Mouse (Mus musculus): ENCODE data around the gene Bace1. TPM values are rescaled to one million over a fixed set of nuclear protein-coding genes. Genes with fewer than 3 reads are reported as not detected.

The Bace1 gene
- polyA plus RNA-seq, 1 experiment from 2014 or later, result 10.1 TPM

DNA sequence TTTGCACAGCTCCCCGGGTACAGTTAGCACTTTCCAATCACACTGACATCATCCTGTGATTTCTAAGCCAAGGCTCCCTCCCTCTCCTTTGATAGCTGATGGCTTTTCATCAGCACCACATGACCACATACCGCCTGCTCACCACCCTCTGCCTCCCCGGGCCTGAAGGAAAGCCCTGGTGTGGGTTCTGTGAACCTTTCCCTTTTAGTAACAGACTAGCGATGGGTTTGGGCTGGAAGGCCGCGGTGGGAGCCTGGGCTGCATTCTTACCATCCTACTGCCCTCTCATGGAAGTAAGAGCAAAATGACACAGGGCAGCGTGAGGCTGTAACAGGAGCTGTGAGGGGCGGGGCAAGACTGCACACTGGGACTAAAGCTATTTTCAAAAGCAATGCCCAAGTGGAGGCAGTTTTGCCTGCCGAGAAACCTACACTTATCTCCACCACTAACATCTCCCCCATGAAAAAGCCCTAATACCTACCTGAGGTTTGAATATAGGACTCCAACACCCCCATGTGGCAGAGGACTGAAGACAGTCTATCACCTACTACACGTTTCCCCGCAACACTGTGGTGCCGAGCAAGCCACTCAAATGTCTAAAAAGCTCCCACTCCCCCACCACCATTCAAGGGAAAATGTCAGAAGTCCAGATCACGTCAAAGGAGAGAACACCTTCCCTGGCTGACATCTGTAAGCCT lies 39.8 kb upstream of the Bace1 start:
- TF ChIP-seq CTCF (IDR thresholded peaks at IDR 0.05; ENCODE audit: low read depth), result peak; percentile 62
- H3K4me2 ChIP-seq (replicated peaks; ENCODE audit: low read depth), result no peak overlapping the region
- ATAC-seq, result peak; percentile 32; the same call in 1 of the 2 replicates
- no peaks in the 10 kb centered on the region for H3K4me1 ChIP-seq (replicated peaks; ENCODE audit: control insufficient read depth, insufficient read depth, low read length)
- H3K4me3 ChIP-seq (ENCODE audit: low read depth, low read length), result no peak overlapping the region
- peaks cover 24% of the 10 kb centered on the region for H3K36me3 ChIP-seq (ENCODE audit: control insufficient read depth, insufficient read depth)
- H3K9me3 ChIP-seq (ENCODE audit: control insufficient read depth), result no peaks in the 10 kb centered on the region
- H3K9ac ChIP-seq (ENCODE audit: low read depth, low read length), result no peak overlapping the region
- 36% methylated on average over 13 of the region's 13 CpGs for WGBS
- no peak overlapping the region for H3K27ac ChIP-seq (ENCODE audit: low read depth, low read length)
- H3K27me3 ChIP-seq (replicated peaks; ENCODE audit: control insufficient read depth, insufficient read depth, low read length), result no peaks in the 10 kb centered on the region

DNA sequence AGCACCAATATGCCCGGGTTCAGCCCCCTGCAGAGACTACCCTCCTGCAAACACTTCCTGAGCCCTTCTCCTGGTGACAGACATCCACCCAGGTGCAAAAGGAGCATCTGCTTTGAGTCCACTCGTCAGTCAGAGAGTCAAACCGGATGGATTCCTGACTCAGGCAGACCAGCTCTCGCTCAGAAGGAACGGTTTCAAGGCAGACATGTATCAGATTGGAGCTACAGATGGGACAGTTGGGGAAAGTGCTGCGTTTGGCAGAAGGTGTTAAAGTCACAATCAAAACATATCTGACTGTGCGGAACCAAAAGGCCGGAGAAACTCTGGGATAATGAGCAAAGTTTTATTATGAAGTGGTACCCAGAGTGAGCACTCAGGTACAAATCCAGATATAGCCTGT lies 39.0 kb upstream of the Bace1 start:
- 86% methylated on average over 8 of the region's 8 CpGs for WGBS
- no peaks in the 10 kb centered on the region for H3K9me3 ChIP-seq (ENCODE audit: control insufficient read depth)

DNA sequence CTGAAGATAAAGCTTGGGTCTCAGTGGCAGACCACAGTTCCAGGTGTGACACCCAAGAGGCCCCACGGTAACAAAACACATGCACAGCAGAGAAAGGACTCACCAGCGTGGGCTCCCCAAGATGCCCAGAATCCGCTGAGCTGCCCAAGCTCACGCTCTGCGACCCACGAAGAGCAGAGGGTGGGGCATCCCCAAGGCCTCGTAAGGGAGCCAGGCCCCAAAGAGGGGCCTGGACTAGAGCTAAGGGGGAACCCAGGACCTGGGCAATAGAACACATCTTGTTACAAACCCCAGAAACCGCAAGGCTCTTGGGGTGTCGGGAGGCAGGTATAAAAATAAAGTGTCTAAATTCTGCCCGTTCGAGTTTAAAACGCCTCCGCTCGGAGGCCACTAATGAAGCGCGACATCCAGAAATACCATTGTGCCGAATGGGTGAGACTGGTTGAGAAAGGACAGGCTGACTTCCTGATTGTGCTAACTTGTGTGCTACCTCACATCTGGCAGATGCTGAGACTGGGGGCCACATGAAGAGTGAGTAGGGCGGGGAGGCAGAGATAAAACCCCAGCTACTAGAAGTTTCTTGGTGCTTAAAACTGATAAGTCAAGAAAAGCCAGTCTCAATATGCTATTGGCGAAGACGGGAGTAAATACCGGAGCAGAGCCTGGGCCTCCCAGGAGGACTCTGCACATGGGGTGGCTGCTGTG lies 35.2 kb upstream of the Bace1 start:
- peaks cover 5% of the 10 kb centered on the region; the same call in 1 of the 2 replicates for H3K4me1 ChIP-seq (replicated peaks; ENCODE audit: control insufficient read depth, insufficient read depth, low read length)
- H3K9me3 ChIP-seq (ENCODE audit: control insufficient read depth), result no peaks in the 10 kb centered on the region
- no peaks in the 10 kb centered on the region for H3K27me3 ChIP-seq (replicated peaks; ENCODE audit: control insufficient read depth, insufficient read depth, low read length)
- no peak for ATAC-seq
- peaks cover 26% of the 10 kb centered on the region for H3K36me3 ChIP-seq (ENCODE audit: control insufficient read depth, insufficient read depth)
- 88% methylated on average over 21 of the region's 21 CpGs for WGBS
- no peak overlapping the region for H3K4me2 ChIP-seq (replicated peaks; ENCODE audit: low read depth)
- TF ChIP-seq CTCF (IDR thresholded peaks at IDR 0.05; ENCODE audit: low read depth), result no peak
- no peak overlapping the region for H3K4me3 ChIP-seq (ENCODE audit: low read depth, low read length)
- H3K27ac ChIP-seq (ENCODE audit: low read depth, low read length), result no peak overlapping the region
- no peak overlapping the region for H3K9ac ChIP-seq (ENCODE audit: low read depth, low read length)

More for the DNA sequence above, 39.0 kb upstream of the Bace1 start:
- H3K36me3 ChIP-seq (ENCODE audit: control insufficient read depth, insufficient read depth), result peaks cover 16% of the 10 kb centered on the region; the same call in 1 of the 2 replicates
- H3K9ac ChIP-seq (ENCODE audit: low read depth, low read length), result no peak overlapping the region
- ATAC-seq, result no peak
- H3K4me1 ChIP-seq (replicated peaks; ENCODE audit: control insufficient read depth, insufficient read depth, low read length), result no peaks in the 10 kb centered on the region
- no peaks in the 10 kb centered on the region for H3K27me3 ChIP-seq (replicated peaks; ENCODE audit: control insufficient read depth, insufficient read depth, low read length)
- no peak for TF ChIP-seq CTCF (IDR thresholded peaks at IDR 0.05; ENCODE audit: low read depth)
- H3K4me3 ChIP-seq (ENCODE audit: low read depth, low read length), result no peak overlapping the region
- H3K27ac ChIP-seq (ENCODE audit: low read depth, low read length), result no peak overlapping the region
- H3K4me2 ChIP-seq (replicated peaks; ENCODE audit: low read depth), result no peak overlapping the region

DNA sequence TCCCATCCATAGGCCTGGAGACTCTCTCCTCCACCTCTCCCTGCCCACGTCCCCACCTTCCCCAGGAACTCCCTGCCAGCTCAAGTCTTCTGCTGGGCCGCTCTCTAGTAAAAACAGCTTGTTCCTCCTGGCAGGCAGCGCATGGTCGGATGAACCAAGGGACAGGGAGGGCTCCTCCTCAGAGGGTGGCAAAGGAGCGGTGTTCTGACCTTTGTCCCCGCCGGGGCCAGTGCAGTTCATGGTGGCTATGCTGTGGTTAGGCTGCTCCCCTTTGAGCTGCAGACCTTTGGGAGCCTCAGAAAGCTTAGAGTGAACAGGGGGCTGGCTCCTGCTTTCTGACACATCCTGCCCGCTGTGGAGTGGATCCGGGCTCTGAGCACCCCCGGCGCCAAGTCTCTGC lies 31.5 kb upstream of the Bace1 start:
- Histone ChIP-seq H3K4me2 (replicated peaks; ENCODE audit: low read depth) (peak overlapping the region; percentile 41), H3K9ac (ENCODE audit: low read depth, low read length) (no peak overlapping the region; the same call in 1 of the 2 replicates), H3K4me1 (replicated peaks; ENCODE audit: control insufficient read depth, insufficient read depth, low read length) (peaks cover 5% of the 10 kb centered on the region; the same call in 1 of the 2 replicates), H3K27me3 (replicated peaks; ENCODE audit: control insufficient read depth, insufficient read depth, low read length) (no peaks in the 10 kb centered on the region), H3K27ac (ENCODE audit: low read depth, low read length) (peak overlapping the region; percentile 70; the same call in 1 of the 2 replicates), H3K9me3 (ENCODE audit: control insufficient read depth) (no peaks in the 10 kb centered on the region), H3K4me3 (ENCODE audit: low read depth, low read length) (no peak overlapping the region), H3K36me3 (ENCODE audit: control insufficient read depth, insufficient read depth) (peaks cover 15% of the 10 kb centered on the region)
- 56% methylated on average over 11 of the region's 11 CpGs for WGBS
- ATAC-seq, result peak; percentile 91
- no peak for TF ChIP-seq CTCF (IDR thresholded peaks at IDR 0.05; ENCODE audit: low read depth)

DNA sequence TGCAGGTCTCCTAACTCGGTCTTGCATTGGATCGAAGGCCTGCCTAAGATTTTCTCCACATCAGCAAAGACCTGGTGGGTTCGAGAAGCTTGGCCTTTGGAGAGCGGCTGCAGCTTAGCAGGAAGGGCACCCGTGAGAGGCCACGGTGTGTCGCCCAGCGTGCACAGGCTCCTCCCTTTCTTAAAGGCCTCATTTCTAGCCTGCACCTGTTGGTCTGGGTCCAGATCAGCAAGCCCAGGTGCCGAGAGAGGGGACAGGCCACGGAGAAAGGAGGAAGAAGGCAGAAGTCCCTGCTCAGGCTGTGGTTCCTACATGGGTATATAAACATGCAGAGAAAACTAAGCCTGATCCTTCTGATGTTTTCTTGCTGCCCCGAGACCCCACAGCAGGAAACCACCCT lies 31.0 kb upstream of the Bace1 start:
- H3K4me2 ChIP-seq (replicated peaks; ENCODE audit: low read depth), result peak overlapping the region; percentile 41

DNA sequence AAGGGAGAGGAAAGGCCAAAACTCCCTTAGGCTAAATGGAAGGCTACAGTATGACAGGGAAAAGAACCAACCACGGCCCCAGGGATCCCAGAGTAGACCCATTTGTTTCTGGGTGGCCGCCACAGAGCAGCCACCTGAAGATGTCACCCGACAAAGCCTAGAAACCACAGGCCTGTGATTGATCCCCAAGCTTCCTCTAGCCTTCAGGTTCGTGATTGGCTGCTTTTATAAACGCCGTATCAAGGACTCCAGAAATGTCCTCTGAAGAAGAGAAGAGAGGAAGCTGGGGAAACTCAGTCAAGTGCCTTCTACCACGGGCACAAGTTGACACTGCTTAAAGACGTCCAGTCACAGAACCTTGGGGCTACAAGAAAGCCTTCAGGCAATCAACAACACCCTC lies 30.6 kb upstream of the Bace1 start:
- Histone ChIP-seq H3K4me2 (replicated peaks; ENCODE audit: low read depth) (no peak overlapping the region), H3K9ac (ENCODE audit: low read depth, low read length) (no peak overlapping the region), H3K36me3 (ENCODE audit: control insufficient read depth, insufficient read depth) (peaks cover 15% of the 10 kb centered on the region), H3K9me3 (ENCODE audit: control insufficient read depth) (no peaks in the 10 kb centered on the region), H3K4me3 (ENCODE audit: low read depth, low read length) (no peak overlapping the region), H3K4me1 (replicated peaks; ENCODE audit: control insufficient read depth, insufficient read depth, low read length) (peaks cover 5% of the 10 kb centered on the region; the same call in 1 of the 2 replicates), H3K27me3 (replicated peaks; ENCODE audit: control insufficient read depth, insufficient read depth, low read length) (no peaks in the 10 kb centered on the region), H3K27ac (ENCODE audit: low read depth, low read length) (peak overlapping the region; percentile 70; the same call in 1 of the 2 replicates)
- WGBS, result 73% methylated on average over 8 of the region's 8 CpGs
- no peak for ATAC-seq
- no peak for TF ChIP-seq CTCF (IDR thresholded peaks at IDR 0.05; ENCODE audit: low read depth)

More for the DNA sequence above, 31.0 kb upstream of the Bace1 start:
- ATAC-seq, result peak; percentile 85
- 54% methylated on average over 11 of the region's 11 CpGs for WGBS
- no peak overlapping the region for H3K9ac ChIP-seq (ENCODE audit: low read depth, low read length)
- no peak for TF ChIP-seq CTCF (IDR thresholded peaks at IDR 0.05; ENCODE audit: low read depth)
- no peaks in the 10 kb centered on the region for H3K9me3 ChIP-seq (ENCODE audit: control insufficient read depth)
- H3K36me3 ChIP-seq (ENCODE audit: control insufficient read depth, insufficient read depth), result peaks cover 15% of the 10 kb centered on the region
- no peak overlapping the region for H3K4me3 ChIP-seq (ENCODE audit: low read depth, low read length)
- peak overlapping the region; percentile 70; the same call in 1 of the 2 replicates for H3K27ac ChIP-seq (ENCODE audit: low read depth, low read length)
- H3K4me1 ChIP-seq (replicated peaks; ENCODE audit: control insufficient read depth, insufficient read depth, low read length), result peaks cover 5% of the 10 kb centered on the region; the same call in 1 of the 2 replicates
- H3K27me3 ChIP-seq (replicated peaks; ENCODE audit: control insufficient read depth, insufficient read depth, low read length), result no peaks in the 10 kb centered on the region

Measured in intestine, postnatal 0 days (tissue).